ENCODE assay signal across 10 mouse cellular contexts in genomic region chr2:91462196-91462595, GRCm38 (mm10). TPM values are rescaled to one million over a fixed set of nuclear protein-coding genes. Genes with fewer than 3 reads are reported as not detected.
DNase-seq lines count a peak whose midpoint lies in the region; ATAC-seq and TF ChIP-seq lines count a peak whose summit lies in the region.
"Had no signal": no experiment of that assay in that cellular context is flagged by ENCODE, and none has a peak within 500 bp of the region (broad histone marks: within the 10 kb centered on the region; RNA-seq: fewer than 3 reads in every experiment).

No protein-coding gene starts in this region.

- no peak for ATAC-seq in inflammation-experienced regulatory T-cells, adult 6 months
- ATAC-seq: Patski had no signal

- DNase-seq in gastrocnemius, adult 2 months: no peak
- DNase-seq in gastrocnemius, postnatal 36 days: no peak
- peak; percentile 31 for DNase-seq in brain, embryonic 14.5 days (ENCODE audit: low read depth)
- DNase-seq in hindbrain, embryonic 10.5 days (ENCODE audit: low spot score): peak; percentile 38
- no peak for DNase-seq in midbrain, embryonic 10.5 days (ENCODE audit: low spot score)
- DNase-seq in adrenal gland, adult (ENCODE audit: inconsistent age in 2 of 2, low spot score in 1 of 2): no peak
- no peak for DNase-seq in cerebellum, adult 9-11 months
- DNase-seq: lung, postnatal 36 days had no signal

- no peak for TF ChIP-seq POLR2A in brain, embryonic 14.5 days (IDR thresholded peaks at IDR 0.05; ENCODE audit: borderline replicate concordance, extremely low read depth, insufficient read depth, insufficient read length, poor library complexity, severe bottlenecking)

- peaks cover 11% of the 10 kb centered on the region; the same call in 1 of the 2 replicates for H3K36me3 ChIP-seq in hindbrain, embryonic 10.5 days
- peaks cover 7% of the 10 kb centered on the region for H3K36me3 ChIP-seq in midbrain, embryonic 10.5 days

- peaks cover 64% of the 10 kb centered on the region for H3K4me1 ChIP-seq in hindbrain, embryonic 10.5 days (replicated peaks)
- peaks cover 62% of the 10 kb centered on the region for H3K4me1 ChIP-seq in midbrain, embryonic 10.5 days

- WGBS in hindbrain, embryonic 10.5 days: 6% methylated on average over 2 of the region's 2 CpGs
- 12% methylated on average over 2 of the region's 2 CpGs for WGBS in midbrain, embryonic 10.5 days

- intact Hi-C loops in gastrocnemius, adult 2 months (cut with DNase I): loop anchor here (5.0 kb wide), 1 partner anchor 175 kb away; no protein-coding TSS in a partner anchor
- intact Hi-C loops in gastrocnemius, postnatal 36 days (cut with DNase I): no loop called here

- no peaks in the 10 kb centered on the region for H3K9me3 ChIP-seq in hindbrain, embryonic 10.5 days
- no peaks in the 10 kb centered on the region for H3K9me3 ChIP-seq in midbrain, embryonic 10.5 days (replicated peaks)

- TF ChIP-seq CTCF in gastrocnemius, adult 2 months (IDR thresholded peaks at IDR 0.05): no peak
- TF ChIP-seq CTCF in brain, embryonic 14.5 days (IDR thresholded peaks at IDR 0.05; ENCODE audit: borderline replicate concordance, extremely low read depth, insufficient read depth, insufficient read length): no peak

- no peaks in the 10 kb centered on the region for H3K27me3 ChIP-seq in hindbrain, embryonic 10.5 days (ENCODE audit: insufficient read depth, poor library complexity, severe bottlenecking)
- H3K27me3 ChIP-seq in midbrain, embryonic 10.5 days (ENCODE audit: low read depth, poor library complexity, severe bottlenecking): no peaks in the 10 kb centered on the region
- H3K27me3 ChIP-seq: Patski had no signal

- peak overlapping the region; percentile 91 for H3K27ac ChIP-seq in gastrocnemius, adult 2 months
- H3K27ac ChIP-seq in hindbrain, embryonic 10.5 days: peak overlapping the region; percentile 86
- peak overlapping the region; percentile 66 for H3K27ac ChIP-seq in midbrain, embryonic 10.5 days (replicated peaks)

- H3K4me3 ChIP-seq in gastrocnemius, adult 2 months: peak overlapping the region; percentile 28; the same call in 1 of the 2 replicates
- peak overlapping the region; percentile 36 for H3K4me3 ChIP-seq in hindbrain, embryonic 10.5 days
- H3K4me3 ChIP-seq in midbrain, embryonic 10.5 days: 0 out of 2 replicates have a peak overlapping the region, but pooled peaks have one; percentile 16

RNA-seq across cellular contexts. Expression of gene Lrp4, which starts 4.9 kb away (rescaled TPM):
- total RNA-seq in gastrocnemius, adult 2 months (2021): 10 to 100 TPM in 1 of 2 experiments, 1 to 10 TPM in 1; 7.8 to 10.2 TPM
- total RNA-seq in gastrocnemius, postnatal 36 days (2021): 1 to 10 TPM; 7.2 to 7.3 TPM
- polyA plus RNA-seq in brain, embryonic 14.5 days (2012; rRNA removed): 9.0 and 12.4 TPM in 2 replicates
- 6.4 and 7.6 TPM in 2 replicates for polyA plus RNA-seq in hindbrain, embryonic 10.5 days (2016; fragmentation: Nextera tagmentation; extraction: Ambion mirVana)
- polyA plus RNA-seq in midbrain, embryonic 10.5 days (2016; fragmentation: Nextera tagmentation; extraction: Ambion mirVana): 7.0 and 7.1 TPM in 2 replicates
- polyA plus RNA-seq in inflammation-experienced regulatory T-cells, adult 6 months (2017; shearing (Covaris generic)): under 1 TPM in 2 of 3 experiments, not detected in 1; 0.13 to 0.17 TPM

RNA-seq across cellular contexts. Expression of gene 1110051M20Rik, which starts 17.7 kb away (rescaled TPM):
- 10 to 100 TPM; 13.4 to 20.0 TPM for total RNA-seq in gastrocnemius, adult 2 months (2021)
- total RNA-seq in gastrocnemius, postnatal 36 days (2021): 10 to 100 TPM; 12.3 to 12.6 TPM
- polyA plus RNA-seq in brain, embryonic 14.5 days (2012; rRNA removed): 82.7 and 86.3 TPM in 2 replicates
- polyA plus RNA-seq in hindbrain, embryonic 10.5 days (2016; fragmentation: Nextera tagmentation; extraction: Ambion mirVana): 86.4 and 96.7 TPM in 2 replicates
- polyA plus RNA-seq in midbrain, embryonic 10.5 days (2016; fragmentation: Nextera tagmentation; extraction: Ambion mirVana): 87.1 and 98.5 TPM in 2 replicates
- 10 to 100 TPM; 21.0 to 50.3 (median 48.7) TPM for polyA plus RNA-seq in inflammation-experienced regulatory T-cells, adult 6 months (2017; shearing (Covaris generic))

Comparison
In these comparisons a context has a peak if more than half of its experiments do, and no peak if none do; other contexts are left out.
1. DNase-seq: peak in brain, embryonic 14.5 days (single experiment) and hindbrain, embryonic 10.5 days (single experiment); none in gastrocnemius, adult 2 months (single experiment), gastrocnemius, postnatal 36 days (0 of 2), midbrain, embryonic 10.5 days (single experiment), adrenal gland, adult (0 of 2) and cerebellum, adult 9-11 months (single experiment).
2. Peak in every context shown above with its lines, with median percentiles within 50 percentile points of each other: H3K27ac ChIP-seq and H3K4me3 ChIP-seq.